Mouse (Mus musculus): ENCODE measurements around the gene Reps2.

Gene Reps2

GRCm38 (mm10) chrX:162643091-162643788, at the start of gene Reps2:
TSS of gene Reps2 (minus strand) at chrX:162643649.
- DNase-seq (ENCODE audit: low read depth, low spot score), result peak; percentile 45

- no peak for DNase-seq (ENCODE audit: low read depth, low spot score)
These were observed 47.8 kb upstream of the Reps2 start for GRCm38 (mm10) chrX:162691272-162691671.

- no peak for DNase-seq (ENCODE audit: low read depth, low spot score)
These were observed 41.9 kb upstream of the Reps2 start for GRCm38 (mm10) chrX:162685394-162685793.

- no peak for DNase-seq (ENCODE audit: low read depth, low spot score)
These were observed 36.1 kb upstream of the Reps2 start for GRCm38 (mm10) chrX:162679506-162679905.

- DNase-seq (ENCODE audit: low read depth, low spot score), result no peak
These were observed 35.4 kb upstream of the Reps2 start for GRCm38 (mm10) chrX:162678820-162679219.

GRCm38 (mm10) chrX:162666166-162666565, 22.7 kb upstream of the Reps2 start:
- DNase-seq (ENCODE audit: low read depth, low spot score), result no peak

GRCm38 (mm10) chrX:162660182-162660581, 16.7 kb upstream of the Reps2 start:
- no peak for DNase-seq (ENCODE audit: low read depth, low spot score)

GRCm38 (mm10) chrX:162653518-162653917, 10.1 kb upstream of the Reps2 start:
- no peak for DNase-seq (ENCODE audit: low read depth, low spot score)

GRCm38 (mm10) chrX:162652445-162652844, 9.0 kb upstream of the Reps2 start:
- no peak for DNase-seq (ENCODE audit: low read depth, low spot score)

- DNase-seq (ENCODE audit: low read depth, low spot score), result no peak
These were observed 7.7 kb upstream of the Reps2 start for GRCm38 (mm10) chrX:162651125-162651524.

- DNase-seq (ENCODE audit: low read depth, low spot score), result no peak
These were observed 292 bp upstream of the Reps2 start for GRCm38 (mm10) chrX:162643789-162644092.

- no peak for DNase-seq (ENCODE audit: low read depth, low spot score)
These were observed 903 bp downstream of the Reps2 start for GRCm38 (mm10) chrX:162642402-162643090.

GRCm38 (mm10) chrX:162641764-162642163, 1.7 kb downstream of the Reps2 start:
- no peak for DNase-seq (ENCODE audit: low read depth, low spot score)

- no peak for DNase-seq (ENCODE audit: low read depth, low spot score)
These were observed 8.3 kb downstream of the Reps2 start for GRCm38 (mm10) chrX:162635159-162635558.

GRCm38 (mm10) chrX:162622091-162622437, 21.4 kb downstream of the Reps2 start:
- no peak for DNase-seq (ENCODE audit: low read depth, low spot score)

GRCm38 (mm10) chrX:162621194-162622090, 22.0 kb downstream of the Reps2 start:
- no peak for DNase-seq (ENCODE audit: low read depth, low spot score)

- DNase-seq (ENCODE audit: low read depth, low spot score), result no peak
These were observed 23.7 kb downstream of the Reps2 start for GRCm38 (mm10) chrX:162619705-162620104.

GRCm38 (mm10) chrX:162618547-162618946, 24.9 kb downstream of the Reps2 start:
- DNase-seq (ENCODE audit: low read depth, low spot score), result no peak

GRCm38 (mm10) chrX:162606113-162606512, 37.3 kb downstream of the Reps2 start:
- DNase-seq (ENCODE audit: low read depth, low spot score), result no peak

- no peak for DNase-seq (ENCODE audit: low read depth, low spot score)
These were observed 43.8 kb downstream of the Reps2 start for GRCm38 (mm10) chrX:162599666-162600065.

GRCm38 (mm10) chrX:162591005-162591801, 52.2 kb downstream of the Reps2 start:
- no peak for DNase-seq (ENCODE audit: low read depth, low spot score)

Measured in embryo, embryonic 11.5 days (tissue).